Mouse (Mus musculus) cerebellum, adult 2 months (tissue): ENCODE measurements at regions not wholly inside any gene's neighbourhood (a gene's known extent, or its start where the extent isn't known, plus 50 kb on each side); places are given as distances from the start of the nearest gene placed in this dataset.

Experiments used
- CTCF ChIP-seq: fragments of 200-500 bp; IDR thresholded peaks from 2 replicates; pipeline ENCODE4 v1.5.1; 2011; ENCODE audit warnings: low read depth, mild to moderate bottlenecking, control low read depth, low read length, moderate library complexity, borderline replicate concordance; ENCODE audit not compliant: insufficient read depth
- POLR2A ChIP-seq: fragments of 200-500 bp; IDR thresholded peaks from 2 replicates; pipeline ENCODE4 v1.6.1; 2011; ENCODE audit warnings: low read length, control low read depth, borderline replicate concordance; ENCODE audit not compliant: insufficient read depth

DNA sequence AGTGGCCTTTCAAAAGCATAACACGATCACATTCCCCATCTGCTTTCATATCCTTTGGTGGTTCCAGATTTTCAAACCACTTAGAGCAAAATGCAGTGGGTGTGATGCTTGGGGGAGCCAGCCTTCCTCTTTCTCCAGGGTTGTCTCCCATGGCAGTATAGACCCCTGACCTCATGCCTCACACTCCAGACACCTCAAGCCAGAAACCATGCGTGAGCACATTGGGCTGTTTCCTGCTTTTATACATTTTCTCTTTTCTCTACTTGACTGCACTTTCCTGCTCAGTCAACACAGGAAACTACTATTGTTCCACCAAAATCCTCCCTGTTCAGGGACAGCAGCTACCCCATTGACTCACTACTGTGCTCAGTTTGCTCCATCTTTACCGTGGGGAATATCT, 253.7 kb downstream of the Efnb2 start:
- TF ChIP-seq CTCF (no peak), POLR2A (no peak)
